Comparison of ENCODE assay signal across 19 mouse cellular contexts in the genomic region with DNA sequence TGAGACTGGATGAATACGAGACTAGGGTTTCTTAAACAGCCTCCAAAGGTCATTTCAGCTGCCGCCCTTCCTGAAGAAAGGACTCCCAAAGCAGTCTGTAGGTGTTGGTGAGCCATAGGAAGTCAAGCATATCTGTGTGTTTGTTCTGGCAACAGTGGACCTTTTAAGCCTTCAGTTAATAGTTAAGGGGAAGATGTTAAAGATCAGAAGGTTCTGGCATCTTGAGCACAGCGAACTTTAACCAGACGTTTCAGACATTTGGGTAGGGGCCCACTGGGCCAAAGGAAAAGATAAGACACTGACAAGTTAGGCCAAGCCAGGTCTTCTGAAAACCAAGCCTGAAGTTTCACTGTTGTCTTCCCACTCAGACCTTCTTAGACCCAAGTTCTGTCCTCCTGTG. TPM values are rescaled to one million over a fixed set of nuclear protein-coding genes. Genes with fewer than 3 reads are reported as not detected.
DNase-seq lines count a peak whose midpoint lies in the region; ATAC-seq and TF ChIP-seq lines count a peak whose summit lies in the region.
"Had no signal": no experiment of that assay in that cellular context is flagged by ENCODE, and none has a peak within 500 bp of the region (broad histone marks: within the 10 kb centered on the region; RNA-seq: fewer than 3 reads in every experiment).

No protein-coding gene starts in this region.

- intact Hi-C loops in heart, postnatal 25 days (cut with DNase I): loop anchor here (10.0 kb wide), 1 partner anchor 283 kb away; a partner anchor contains a TSS

- peaks cover 15% of the 10 kb centered on the region for H3K27me3 ChIP-seq in intestine, postnatal 0 days (replicated peaks; ENCODE audit: control insufficient read depth, insufficient read depth, low read length)

- H3K9me3 ChIP-seq in intestine, postnatal 0 days (ENCODE audit: control insufficient read depth): no peaks in the 10 kb centered on the region
- H3K9me3 ChIP-seq: embryonic facial prominence, embryonic 12.5 days; hindbrain, embryonic 10.5 days; megakaryocyte, embryonic 14.5 days; midbrain, embryonic 13.5 days had no signal

- H3K4me1 ChIP-seq in intestine, postnatal 0 days (replicated peaks; ENCODE audit: control insufficient read depth, insufficient read depth, low read length): peaks cover 12% of the 10 kb centered on the region

- TF ChIP-seq CTCF in intestine, postnatal 0 days (IDR thresholded peaks at IDR 0.05; ENCODE audit: low read depth): no peak

- peak; percentile 74 for DNase-seq in heart, adult 11 months
- no peak for DNase-seq in heart, postnatal 25 days (ENCODE audit: low spot score)
- DNase-seq in kidney, adult 8-10 months: peak; percentile 82 to 89
- DNase-seq in kidney, postnatal 4 days: no peak
- peak; percentile 53 for DNase-seq in kidney, postnatal 10 days
- no peak for DNase-seq in embryo, embryonic 9.5 days (ENCODE audit: extremely low spot score)
- DNase-seq in adrenal gland, adult 8-10 months: no peak
- DNase-seq: adrenal gland, postnatal 36 days; lung, adult 2 months; right cerebral cortex, postnatal 14 days; spleen, adult 18-20 months had no signal

- no peak overlapping the region for H3K9ac ChIP-seq in intestine, postnatal 0 days (ENCODE audit: low read depth, low read length)

- peaks cover 4% of the 10 kb centered on the region; the same call in 1 of the 2 replicates for H3K36me3 ChIP-seq in intestine, postnatal 0 days (ENCODE audit: control insufficient read depth, insufficient read depth)

- no peak for ATAC-seq in intestine, postnatal 0 days
- ATAC-seq: forebrain, embryonic 14.5 days; inflammation-experienced regulatory T-cells, adult 6 months; midbrain, embryonic 13.5 days had no signal

- no peak overlapping the region for H3K27ac ChIP-seq in intestine, postnatal 0 days (ENCODE audit: low read depth, low read length)
- H3K27ac ChIP-seq: embryonic facial prominence, embryonic 12.5 days; midbrain, embryonic 13.5 days had no signal

- H3K4me2 ChIP-seq in intestine, postnatal 0 days (replicated peaks; ENCODE audit: low read depth): peak overlapping the region; percentile 24; the same call in 1 of the 2 replicates

- H3K4me3 ChIP-seq in intestine, postnatal 0 days (ENCODE audit: low read depth, low read length): no peak overlapping the region
- H3K4me3 ChIP-seq: embryonic facial prominence, embryonic 12.5 days; megakaryocyte, embryonic 14.5 days had no signal

- 36% methylated on average over 4 of the region's 4 CpGs for WGBS in intestine, postnatal 0 days

RNA-seq across cellular contexts. Expression of a gene that starts 2.8 kb away (rescaled TPM):
- 1 to 10 TPM; 4.2 to 4.8 TPM for total RNA-seq in heart, postnatal 25 days (2021)
- polyA plus RNA-seq in intestine, postnatal 0 days (2015; fragmentation: Nextera tagmentation; extraction: Ambion mirVana): 9.9 and 11.4 TPM in 2 replicates
- total RNA-seq in adrenal gland, adult 8-10 months (2022): 1 to 10 TPM; 4.4 to 9.4 (median 6.6) TPM

RNA-seq across cellular contexts. Expression of a gene that starts 5.5 kb away (rescaled TPM):
- under 1 TPM in 1 of 2 experiments, not detected in 1; 0.45 TPM for total RNA-seq in heart, postnatal 25 days (2021)
- polyA plus RNA-seq in intestine, postnatal 0 days (2015; fragmentation: Nextera tagmentation; extraction: Ambion mirVana): 3.6 and 4.5 TPM in 2 replicates
- 1 to 10 TPM in 2 of 4 experiments, under 1 TPM in 2; 0.23 to 2.0 (median 0.86) TPM for total RNA-seq in adrenal gland, adult 8-10 months (2022)
- total RNA-seq: monocyte, adult 5-6 weeks had no signal

RNA-seq across cellular contexts. Expression of a gene that starts 11.6 kb away (rescaled TPM):
- total RNA-seq in heart, postnatal 25 days (2021): 10 to 100 TPM; 20.0 to 22.3 TPM
- polyA plus RNA-seq in intestine, postnatal 0 days (2015; fragmentation: Nextera tagmentation; extraction: Ambion mirVana): 3.6 and 4.4 TPM in 2 replicates
- total RNA-seq in adrenal gland, adult 8-10 months (2022): 10 to 100 TPM in 2 of 4 experiments, 1 to 10 TPM in 2; 6.4 to 25.1 (median 10.5) TPM
- total RNA-seq: monocyte, adult 5-6 weeks had no signal

RNA-seq across cellular contexts. Expression of a gene that starts 19.7 kb away (rescaled TPM):
- 10 to 100 TPM; 31.4 to 36.7 TPM for total RNA-seq in heart, postnatal 25 days (2021)
- polyA plus RNA-seq in intestine, postnatal 0 days (2015; fragmentation: Nextera tagmentation; extraction: Ambion mirVana): 70.3 and 72.7 TPM in 2 replicates
- 10 to 100 TPM; 38.2 to 52.6 (median 44.5) TPM for total RNA-seq in adrenal gland, adult 8-10 months (2022)

RNA-seq across cellular contexts. Expression of a gene that starts 21.6 kb away (rescaled TPM):
- 1 to 10 TPM; 2.1 to 2.3 TPM for total RNA-seq in heart, postnatal 25 days (2021)
- polyA plus RNA-seq in intestine, postnatal 0 days (2015; fragmentation: Nextera tagmentation; extraction: Ambion mirVana): 11.2 and 11.3 TPM in 2 replicates
- 1 to 10 TPM; 3.9 to 6.7 (median 5.3) TPM for total RNA-seq in adrenal gland, adult 8-10 months (2022)
- total RNA-seq: monocyte, adult 5-6 weeks had no signal

Comparison
In these comparisons a context has a peak if more than half of its experiments do, and no peak if none do; other contexts are left out.
1. DNase-seq: peak in heart, adult 11 months (single experiment), kidney, adult 8-10 months (2 of 2) and kidney, postnatal 10 days (single experiment); none in heart, postnatal 25 days (single experiment), kidney, postnatal 4 days (0 of 2), embryo, embryonic 9.5 days (single experiment) and adrenal gland, adult 8-10 months (single experiment).